Mouse (Mus musculus) forebrain, embryonic 12.5 days (tissue): ENCODE measurements at regions not wholly inside any gene's neighbourhood (a gene's known extent, or its start where the extent isn't known, plus 50 kb on each side); places are given as distances from the start of the nearest gene placed in this dataset.

Experiments
- ATAC-seq: fragments of 200-750 bp; cut with Nextera tagmentation; 2 replicates; pipeline ENCODE4 v1.8.0; 2017; ENCODE audit warnings: moderate TSS enrichment; ENCODE audit not compliant: low FRiP score
- H3K27ac ChIP-seq: fragments of 300-500 bp; sonication (generic); 2 replicates; pipeline ENCODE4 v1.5.1; 2016; ENCODE audit warnings: mild to moderate bottlenecking
- H3K27me3 ChIP-seq: fragments of 300-500 bp; sonication (generic); 2 replicates; pipeline ENCODE4 v1.6.1; 2016; ENCODE audit warnings: mild to moderate bottlenecking
- H3K36me3 ChIP-seq: fragments of 300-500 bp; sonication (generic); replicated peaks from 2 replicates; pipeline ENCODE4 v1.6.1; 2016; ENCODE audit warnings: mild to moderate bottlenecking
- H3K4me1 ChIP-seq: fragments of 300-500 bp; sonication (generic); 2 replicates; pipeline ENCODE4 v1.6.1; 2016
- H3K4me2 ChIP-seq: fragments of 300-500 bp; sonication (generic); 2 replicates; pipeline ENCODE4 v1.6.1; 2016; ENCODE audit warnings: mild to moderate bottlenecking, moderate library complexity
- H3K4me3 ChIP-seq: fragments of 300-500 bp; sonication (generic); replicated peaks from 2 replicates; pipeline ENCODE4 v1.5.1; 2016; ENCODE audit warnings: mild to moderate bottlenecking
- H3K9ac ChIP-seq: fragments of 300-500 bp; sonication (generic); 2 replicates; pipeline ENCODE4 v1.6.1; 2016; ENCODE audit warnings: mild to moderate bottlenecking
- H3K9me3 ChIP-seq: fragments of 300-500 bp; sonication (generic); 2 replicates; pipeline ENCODE4 v1.6.1; 2016
- WGBS: fragments of 180-500 bp; shearing (Covaris S2); methylation state at CpG from one replicate; pipeline ENCODE4 v1.1.7; 2016; 5-methylcytosine and 5-hydroxymethylcytosine counted together

- ATAC-seq, result no peak
- Histone ChIP-seq H3K27ac (no peak overlapping the region), H3K27me3 (no peaks in the 10 kb centered on the region), H3K4me3 (no peak overlapping the region), H3K9me3 (no peaks in the 10 kb centered on the region), H3K4me2 (no peak overlapping the region), H3K36me3 (no peaks in the 10 kb centered on the region), H3K9ac (no peak overlapping the region), H3K4me1 (peaks cover 12% of the 10 kb centered on the region)
- 77% methylated on average over 4 of the region's 4 CpGs for WGBS
Measured at GRCm38 (mm10) chr12:39952854-39953253, 85.0 kb downstream of the Arl4a start.

- WGBS, result 89% methylated on average over 6 of the region's 6 CpGs
- H3K9me3 ChIP-seq, result no peaks in the 10 kb centered on the region
- peaks cover 8% of the 10 kb centered on the region; the same call in 1 of the 2 replicates for H3K4me1 ChIP-seq
- H3K36me3 ChIP-seq, result no peaks in the 10 kb centered on the region
- H3K4me3 ChIP-seq, result no peak overlapping the region
- no peak overlapping the region for H3K27ac ChIP-seq
- H3K4me2 ChIP-seq, result no peak overlapping the region
- ATAC-seq, result no peak
- H3K9ac ChIP-seq, result no peak overlapping the region
- no peaks in the 10 kb centered on the region for H3K27me3 ChIP-seq
Measured at GRCm38 (mm10) chr12:39951911-39952310, 85.9 kb downstream of the Arl4a start.

- Histone ChIP-seq H3K27me3 (no peaks in the 10 kb centered on the region), H3K27ac (no peak overlapping the region), H3K36me3 (no peaks in the 10 kb centered on the region), H3K4me2 (no peak overlapping the region), H3K9ac (no peak overlapping the region), H3K9me3 (no peaks in the 10 kb centered on the region), H3K4me3 (no peak overlapping the region), H3K4me1 (no peaks in the 10 kb centered on the region)
- ATAC-seq, result no peak
- 89% methylated on average over 7 of the region's 7 CpGs for WGBS
Measured at GRCm38 (mm10) chr12:39950270-39950801, 87.5 kb downstream of the Arl4a start.

GRCm38 (mm10) chr12:39942910-39943309, 94.9 kb downstream of the Arl4a start:
- H3K27me3 ChIP-seq, result no peaks in the 10 kb centered on the region
- no peak for ATAC-seq
- no peak overlapping the region for H3K4me2 ChIP-seq

GRCm38 (mm10) chr12:39941162-39941561, 96.7 kb downstream of the Arl4a start:
- no peak overlapping the region for H3K4me3 ChIP-seq
- ATAC-seq, result no peak
- H3K4me2 ChIP-seq, result no peak overlapping the region
- no peaks in the 10 kb centered on the region for H3K36me3 ChIP-seq
- H3K27ac ChIP-seq, result no peak overlapping the region
- no peak overlapping the region for H3K9ac ChIP-seq
- WGBS, result 88% methylated on average over 1 of the region's 1 CpGs
- no peaks in the 10 kb centered on the region for H3K4me1 ChIP-seq
- H3K27me3 ChIP-seq, result no peaks in the 10 kb centered on the region
- no peaks in the 10 kb centered on the region for H3K9me3 ChIP-seq

More at GRCm38 (mm10) chr12:39942910-39943309, 94.9 kb downstream of the Arl4a start:
- 77% methylated on average over 5 of the region's 5 CpGs for WGBS
- Histone ChIP-seq H3K4me1 (no peaks in the 10 kb centered on the region), H3K9ac (no peak overlapping the region), H3K9me3 (no peaks in the 10 kb centered on the region), H3K27ac (no peak overlapping the region), H3K36me3 (no peaks in the 10 kb centered on the region), H3K4me3 (no peak overlapping the region)

GRCm38 (mm10) chr12:39939017-39939416, 98.8 kb downstream of the Arl4a start:
- H3K36me3 ChIP-seq, result no peaks in the 10 kb centered on the region
- H3K27ac ChIP-seq, result no peak overlapping the region
- no peak overlapping the region for H3K4me2 ChIP-seq
- no peaks in the 10 kb centered on the region for H3K4me1 ChIP-seq
- no peaks in the 10 kb centered on the region for H3K27me3 ChIP-seq
- H3K4me3 ChIP-seq, result no peak overlapping the region
- H3K9ac ChIP-seq, result no peak overlapping the region
- ATAC-seq, result no peak
- H3K9me3 ChIP-seq, result no peaks in the 10 kb centered on the region

- ATAC-seq, result no peak
- no peak overlapping the region for H3K4me3 ChIP-seq
- no peaks in the 10 kb centered on the region for H3K36me3 ChIP-seq
- no peaks in the 10 kb centered on the region for H3K27me3 ChIP-seq
- whole genome bisulfite sequencing, result 86% methylated on average over 2 of the region's 2 CpGs
- no peak overlapping the region for H3K9ac ChIP-seq
- no peaks in the 10 kb centered on the region for H3K4me1 ChIP-seq
- no peaks in the 10 kb centered on the region for H3K9me3 ChIP-seq
- no peak overlapping the region for H3K4me2 ChIP-seq
- no peak overlapping the region for H3K27ac ChIP-seq
Measured at GRCm38 (mm10) chr12:39938211-39938610, 99.6 kb downstream of the Arl4a start.

- H3K36me3 ChIP-seq, result no peaks in the 10 kb centered on the region
- 43% methylated on average over 11 of the region's 11 CpGs for WGBS
- no peak overlapping the region for H3K4me2 ChIP-seq
- H3K9me3 ChIP-seq, result no peaks in the 10 kb centered on the region
- no peaks in the 10 kb centered on the region for H3K27me3 ChIP-seq
- no peak overlapping the region for H3K4me3 ChIP-seq
- no peak overlapping the region for H3K27ac ChIP-seq
- no peak for ATAC-seq
- no peak overlapping the region for H3K9ac ChIP-seq
- no peaks in the 10 kb centered on the region for H3K4me1 ChIP-seq
Measured at GRCm38 (mm10) chr12:39936331-39936730, 101.5 kb downstream of the Arl4a start.

GRCm38 (mm10) chr12:39935775-39936174, 102.0 kb downstream of the Arl4a start:
- Histone ChIP-seq H3K36me3 (no peaks in the 10 kb centered on the region), H3K27me3 (no peaks in the 10 kb centered on the region), H3K9me3 (no peaks in the 10 kb centered on the region), H3K4me2 (no peak overlapping the region), H3K27ac (no peak overlapping the region), H3K4me3 (no peak overlapping the region), H3K9ac (no peak overlapping the region), H3K4me1 (no peaks in the 10 kb centered on the region)
- 93% methylated on average over 12 of the region's 12 CpGs for WGBS
- ATAC-seq, result no peak

GRCm38 (mm10) chr12:39934877-39935276, 102.9 kb downstream of the Arl4a start:
- Histone ChIP-seq H3K36me3 (no peaks in the 10 kb centered on the region), H3K4me1 (no peaks in the 10 kb centered on the region), H3K27me3 (no peaks in the 10 kb centered on the region), H3K4me2 (no peak overlapping the region), H3K9ac (no peak overlapping the region), H3K9me3 (no peaks in the 10 kb centered on the region), H3K4me3 (no peak overlapping the region), H3K27ac (no peak overlapping the region)
- ATAC-seq, result no peak
- WGBS, result 93% methylated on average over 4 of the region's 4 CpGs

GRCm38 (mm10) chr12:39931251-39931650, 106.6 kb downstream of the Arl4a start:
- H3K27ac ChIP-seq, result no peak overlapping the region
- no peaks in the 10 kb centered on the region for H3K4me1 ChIP-seq
- no peaks in the 10 kb centered on the region for H3K36me3 ChIP-seq
- WGBS, result 87% methylated on average over 1 of the region's 1 CpGs
- no peak overlapping the region for H3K9ac ChIP-seq
- H3K9me3 ChIP-seq, result no peaks in the 10 kb centered on the region
- no peak overlapping the region for H3K4me2 ChIP-seq
- ATAC-seq, result no peak
- no peaks in the 10 kb centered on the region for H3K27me3 ChIP-seq
- H3K4me3 ChIP-seq, result no peak overlapping the region

GRCm38 (mm10) chr12:39927902-39928301, 109.9 kb downstream of the Arl4a start:
- no peak overlapping the region for H3K4me2 ChIP-seq
- H3K27me3 ChIP-seq, result no peaks in the 10 kb centered on the region
- H3K4me3 ChIP-seq, result no peak overlapping the region
- no peak overlapping the region for H3K9ac ChIP-seq
- no peaks in the 10 kb centered on the region for H3K9me3 ChIP-seq
- no peak overlapping the region for H3K27ac ChIP-seq
- H3K36me3 ChIP-seq, result no peaks in the 10 kb centered on the region
- ATAC-seq, result no peak
- H3K4me1 ChIP-seq, result no peaks in the 10 kb centered on the region

- no peak overlapping the region for H3K4me3 ChIP-seq
- H3K4me2 ChIP-seq, result no peak overlapping the region
- no peaks in the 10 kb centered on the region for H3K9me3 ChIP-seq
- H3K27ac ChIP-seq, result no peak overlapping the region
- no peaks in the 10 kb centered on the region for H3K27me3 ChIP-seq
- H3K9ac ChIP-seq, result no peak overlapping the region
- ATAC-seq, result no peak
- H3K4me1 ChIP-seq, result no peaks in the 10 kb centered on the region
- H3K36me3 ChIP-seq, result no peaks in the 10 kb centered on the region
- WGBS, result 89% methylated on average over 8 of the region's 8 CpGs
Measured at GRCm38 (mm10) chr12:39927014-39927413, 110.8 kb downstream of the Arl4a start.
